Mouse (Mus musculus): ENCODE data around the gene Ackr3. TPM values are rescaled to one million over a fixed set of nuclear protein-coding genes. Genes with fewer than 3 reads are reported as not detected.

Ackr3 gene
- polyA plus RNA-seq, 1 experiment from 2014 or later = 22.3 TPM

GRCm38 (mm10) chr1:90220844-90221243, 17.1 kb downstream of the Ackr3 start:
- Histone ChIP-seq H3K4me1 (replicated peaks) (peaks cover 67% of the 10 kb centered on the region), H3K9me3 (no peaks in the 10 kb centered on the region), H3K36me3 (peaks cover 17% of the 10 kb centered on the region), H3K4me3 (no peak overlapping the region), H3K27ac (peak overlapping the region; percentile 76), H3K27me3 (ENCODE audit: insufficient read depth, poor library complexity, severe bottlenecking) (no peaks in the 10 kb centered on the region)
- DNase-seq (ENCODE audit: low spot score) = no peak
- WGBS = 74% methylated on average over 4 of the region's 4 CpGs

GRCm38 (mm10) chr1:90221811-90222361, 18.1 kb downstream of the Ackr3 start:
- 49% methylated on average over 18 of the region's 18 CpGs for WGBS
- Histone ChIP-seq H3K36me3 (peaks cover 7% of the 10 kb centered on the region; the same call in 1 of the 2 replicates), H3K27me3 (ENCODE audit: insufficient read depth, poor library complexity, severe bottlenecking) (no peaks in the 10 kb centered on the region), H3K4me1 (replicated peaks) (peaks cover 64% of the 10 kb centered on the region), H3K4me3 (peak overlapping the region; percentile 5; the same call in 1 of the 2 replicates), H3K27ac (peak overlapping the region; percentile 76), H3K9me3 (no peaks in the 10 kb centered on the region)
- DNase-seq (ENCODE audit: low spot score) = peak; percentile 60

GRCm38 (mm10) chr1:90222427-90222901, 18.7 kb downstream of the Ackr3 start:
- 0 out of 2 replicates have a peak, but pooled peaks cover 3% of the 10 kb centered on the region for H3K36me3 ChIP-seq
- H3K4me1 ChIP-seq (replicated peaks) = peaks cover 67% of the 10 kb centered on the region
- peak overlapping the region; percentile 5; the same call in 1 of the 2 replicates for H3K4me3 ChIP-seq
- H3K9me3 ChIP-seq = no peaks in the 10 kb centered on the region
- no peak for DNase-seq (ENCODE audit: low spot score)
- peak overlapping the region; percentile 76 for H3K27ac ChIP-seq
- no peaks in the 10 kb centered on the region for H3K27me3 ChIP-seq (ENCODE audit: insufficient read depth, poor library complexity, severe bottlenecking)
- WGBS = 54% methylated on average over 17 of the region's 17 CpGs

- H3K27me3 ChIP-seq (ENCODE audit: insufficient read depth, poor library complexity, severe bottlenecking) = no peaks in the 10 kb centered on the region
- H3K9me3 ChIP-seq = no peaks in the 10 kb centered on the region
- H3K36me3 ChIP-seq = no peaks in the 10 kb centered on the region
- no peak overlapping the region for H3K4me3 ChIP-seq
- no peak for DNase-seq (ENCODE audit: low spot score)
- peak overlapping the region; percentile 76 for H3K27ac ChIP-seq
- WGBS = 35% methylated on average over 2 of the region's 2 CpGs
- peaks cover 72% of the 10 kb centered on the region for H3K4me1 ChIP-seq (replicated peaks)
Measured at GRCm38 (mm10) chr1:90223006-90223405, 19.2 kb downstream of the Ackr3 start.

GRCm38 (mm10) chr1:90225603-90226254, 21.9 kb downstream of the Ackr3 start:
- no peaks in the 10 kb centered on the region for H3K36me3 ChIP-seq
- no peaks in the 10 kb centered on the region for H3K9me3 ChIP-seq
- peaks cover 63% of the 10 kb centered on the region for H3K4me1 ChIP-seq (replicated peaks)
- H3K4me3 ChIP-seq = no peak overlapping the region
- H3K27ac ChIP-seq = peak overlapping the region; percentile 64
- DNase-seq (ENCODE audit: low spot score) = no peak
- 0 out of 2 replicates have a peak, but pooled peaks cover 5% of the 10 kb centered on the region for H3K27me3 ChIP-seq (ENCODE audit: insufficient read depth, poor library complexity, severe bottlenecking)
- WGBS = 71% methylated on average over 9 of the region's 9 CpGs

- Histone ChIP-seq H3K4me3 (no peak overlapping the region), H3K4me1 (replicated peaks) (peaks cover 51% of the 10 kb centered on the region), H3K36me3 (no peaks in the 10 kb centered on the region), H3K27me3 (ENCODE audit: insufficient read depth, poor library complexity, severe bottlenecking) (0 out of 2 replicates have a peak, but pooled peaks cover 5% of the 10 kb centered on the region), H3K27ac (peak overlapping the region; percentile 59; the same call in 1 of the 2 replicates), H3K9me3 (no peaks in the 10 kb centered on the region)
- WGBS = 75% methylated on average over 12 of the region's 12 CpGs
- no peak for DNase-seq (ENCODE audit: low spot score)
Measured at GRCm38 (mm10) chr1:90227684-90228322, 24.0 kb downstream of the Ackr3 start.

GRCm38 (mm10) chr1:90228323-90228697, 24.5 kb downstream of the Ackr3 start:
- 0 out of 2 replicates have a peak, but pooled peaks cover 5% of the 10 kb centered on the region for H3K27me3 ChIP-seq (ENCODE audit: insufficient read depth, poor library complexity, severe bottlenecking)
- no peak for DNase-seq (ENCODE audit: low spot score)
- H3K36me3 ChIP-seq = no peaks in the 10 kb centered on the region
- WGBS = 72% methylated on average over 9 of the region's 9 CpGs
- H3K4me1 ChIP-seq (replicated peaks) = peaks cover 46% of the 10 kb centered on the region
- peak overlapping the region; percentile 59; the same call in 1 of the 2 replicates for H3K27ac ChIP-seq
- H3K4me3 ChIP-seq = no peak overlapping the region
- no peaks in the 10 kb centered on the region for H3K9me3 ChIP-seq

GRCm38 (mm10) chr1:90230611-90231010, 26.8 kb downstream of the Ackr3 start:
- Histone ChIP-seq H3K36me3 (no peaks in the 10 kb centered on the region), H3K4me3 (no peak overlapping the region), H3K27me3 (ENCODE audit: insufficient read depth, poor library complexity, severe bottlenecking) (0 out of 2 replicates have a peak, but pooled peaks cover 5% of the 10 kb centered on the region), H3K4me1 (replicated peaks) (peaks cover 51% of the 10 kb centered on the region), H3K9me3 (no peaks in the 10 kb centered on the region), H3K27ac (no peak overlapping the region)
- DNase-seq (ENCODE audit: low spot score) = no peak
- WGBS = 72% methylated on average over 4 of the region's 4 CpGs

GRCm38 (mm10) chr1:90231591-90232490, 28.1 kb downstream of the Ackr3 start:
- Histone ChIP-seq H3K9me3 (no peaks in the 10 kb centered on the region), H3K4me1 (replicated peaks) (peaks cover 47% of the 10 kb centered on the region), H3K27ac (no peak overlapping the region), H3K4me3 (no peak overlapping the region), H3K36me3 (no peaks in the 10 kb centered on the region), H3K27me3 (ENCODE audit: insufficient read depth, poor library complexity, severe bottlenecking) (0 out of 2 replicates have a peak, but pooled peaks cover 5% of the 10 kb centered on the region)
- DNase-seq (ENCODE audit: low spot score) = no peak
- 67% methylated on average over 22 of the region's 22 CpGs for WGBS

- H3K36me3 ChIP-seq = no peaks in the 10 kb centered on the region
- no peak for DNase-seq (ENCODE audit: low spot score)
- 0 out of 2 replicates have a peak, but pooled peaks cover 5% of the 10 kb centered on the region for H3K27me3 ChIP-seq (ENCODE audit: insufficient read depth, poor library complexity, severe bottlenecking)
- H3K4me3 ChIP-seq = no peak overlapping the region
- H3K27ac ChIP-seq = no peak overlapping the region
- no peaks in the 10 kb centered on the region for H3K9me3 ChIP-seq
- peaks cover 44% of the 10 kb centered on the region for H3K4me1 ChIP-seq (replicated peaks)
Measured at GRCm38 (mm10) chr1:90232491-90232885, 28.7 kb downstream of the Ackr3 start.

GRCm38 (mm10) chr1:90234620-90235054, 30.9 kb downstream of the Ackr3 start:
- peak overlapping the region; percentile 57; the same call in 1 of the 2 replicates for H3K27ac ChIP-seq

GRCm38 (mm10) chr1:90236640-90237039, 32.9 kb downstream of the Ackr3 start:
- WGBS = 82% methylated on average over 2 of the region's 2 CpGs
- H3K9me3 ChIP-seq = no peaks in the 10 kb centered on the region
- peaks cover 25% of the 10 kb centered on the region for H3K4me1 ChIP-seq (replicated peaks)
- no peak for DNase-seq (ENCODE audit: low spot score)
- H3K4me3 ChIP-seq = no peak overlapping the region
- no peaks in the 10 kb centered on the region for H3K27me3 ChIP-seq (ENCODE audit: insufficient read depth, poor library complexity, severe bottlenecking)
- H3K36me3 ChIP-seq = no peaks in the 10 kb centered on the region
- H3K27ac ChIP-seq = no peak overlapping the region

More at GRCm38 (mm10) chr1:90234620-90235054, 30.9 kb downstream of the Ackr3 start:
- H3K27me3 ChIP-seq (ENCODE audit: insufficient read depth, poor library complexity, severe bottlenecking) = no peaks in the 10 kb centered on the region
- DNase-seq (ENCODE audit: low spot score) = peak; percentile 30
- 66% methylated on average over 11 of the region's 11 CpGs for WGBS
- no peaks in the 10 kb centered on the region for H3K36me3 ChIP-seq
- H3K4me1 ChIP-seq (replicated peaks) = peaks cover 32% of the 10 kb centered on the region
- no peaks in the 10 kb centered on the region for H3K9me3 ChIP-seq
- H3K4me3 ChIP-seq = no peak overlapping the region

All from hindbrain, embryonic 10.5 days (tissue).